In genomic region chr15:89074613-89075477, GRCm38 (mm10) we compare ENCODE assay signal across 8 mouse cellular contexts. TPM values are rescaled to one million over a fixed set of nuclear protein-coding genes. Genes with fewer than 3 reads are reported as not detected.
DNase-seq lines count a peak whose midpoint lies in the region; ATAC-seq and TF ChIP-seq lines count a peak whose summit lies in the region.

Gene Trabd, plus strand, starts transcription at chr15:89075124.

- peak within 1 kb of the TSS; percentile 78 for H3K4me2 ChIP-seq in hindbrain, embryonic 12.5 days (replicated peaks)
- peak within 1 kb of the TSS; percentile 95 for H3K4me2 ChIP-seq in limb, embryonic 13.5 days (replicated peaks)

- peak within 1 kb of the TSS; percentile 94 for H3K9ac ChIP-seq in hindbrain, embryonic 12.5 days
- H3K9ac ChIP-seq in limb, embryonic 13.5 days = peak within 1 kb of the TSS; percentile 92

- no peak for DNase-seq in layer of hippocampus, adult 2 months (ENCODE audit: low spot score in 2 of 2)
- DNase-seq in layer of hippocampus, adult 9-10 months (ENCODE audit: low spot score) = no peak
- DNase-seq in adrenal gland, adult 8-10 months = no peak
- peak; percentile 24 for DNase-seq in gastrocnemius, adult 18-20 months (ENCODE audit: low spot score)
- DNase-seq in retina, postnatal 1 day = no peak

- peaks cover 32% of the 10 kb centered on the region for H3K4me1 ChIP-seq in hindbrain, embryonic 12.5 days
- peaks cover 39% of the 10 kb centered on the region for H3K4me1 ChIP-seq in limb, embryonic 13.5 days

- no peaks in the 10 kb centered on the region for H3K9me3 ChIP-seq in hindbrain, embryonic 12.5 days (replicated peaks)
- H3K9me3 ChIP-seq in limb, embryonic 13.5 days = no peaks in the 10 kb centered on the region

- ATAC-seq in hindbrain, embryonic 12.5 days (ENCODE audit: low FRiP score) = no peak; the same call in 1 of the 2 replicates
- ATAC-seq in limb, embryonic 13.5 days (ENCODE audit: low FRiP score, low read depth) = no peak
- ATAC-seq in neutrophil, adult 5-6 weeks (ENCODE audit: extremely low read depth, insufficient number of reproducible peaks, low FRiP score, poor library complexity, severe bottlenecking) = no peak

- no peak for TF ChIP-seq CTCF in layer of hippocampus, adult 2 months (conservative IDR thresholded peaks at IDR 0.05)

- peaks cover 14% of the 10 kb centered on the region for H3K27me3 ChIP-seq in hindbrain, embryonic 12.5 days
- H3K27me3 ChIP-seq in limb, embryonic 13.5 days = peaks cover 14% of the 10 kb centered on the region

- peak within 1 kb of the TSS; percentile 94 for H3K27ac ChIP-seq in layer of hippocampus, adult 2 months
- H3K27ac ChIP-seq in hindbrain, embryonic 12.5 days = peak within 1 kb of the TSS; percentile 89
- H3K27ac ChIP-seq in limb, embryonic 13.5 days = peak within 1 kb of the TSS; percentile 76

- whole genome bisulfite sequencing in hindbrain, embryonic 12.5 days = 19% methylated on average over 11 of the region's 11 CpGs
- 22% methylated on average over 11 of the region's 11 CpGs for WGBS in limb, embryonic 13.5 days

- H3K4me3 ChIP-seq in layer of hippocampus, adult 2 months = peak within 1 kb of the TSS; percentile 81
- H3K4me3 ChIP-seq in hindbrain, embryonic 12.5 days = peak within 1 kb of the TSS; percentile 91
- H3K4me3 ChIP-seq in limb, embryonic 13.5 days = peak within 1 kb of the TSS; percentile 85

- peaks cover under 1% of the 10 kb centered on the region; the same call in 1 of the 2 replicates for H3K36me3 ChIP-seq in hindbrain, embryonic 12.5 days
- peaks cover 6% of the 10 kb centered on the region; the same call in 1 of the 2 replicates for H3K36me3 ChIP-seq in limb, embryonic 13.5 days

RNA-seq across cellular contexts. Expression of gene Trabd, which starts in this region (rescaled TPM):
- 10 to 100 TPM; 21.4 to 24.2 TPM for total RNA-seq in layer of hippocampus, adult 2 months (2021)
- total RNA-seq in adrenal gland, adult 8-10 months (2022) = 10 to 100 TPM; 37.0 to 49.0 (median 43.7) TPM
- 10 to 100 TPM; 31.6 to 36.1 TPM for total RNA-seq in gastrocnemius, adult 18-20 months (2021)
- 43.2 and 48.4 TPM in 2 replicates for polyA plus RNA-seq in hindbrain, embryonic 12.5 days (2016; fragmentation: Nextera tagmentation; extraction: Ambion mirVana)
- polyA plus RNA-seq in limb, embryonic 13.5 days (2015; fragmentation: Nextera tagmentation; extraction: Ambion mirVana) = 49.4 and 51.3 TPM in 2 replicates
- total RNA-seq in neutrophil, adult 5-6 weeks (2017) = 47.6 and 55.9 TPM in 2 replicates
